Mouse (Mus musculus) heart, adult 11 months (tissue): ENCODE measurements at regions not wholly inside any gene's neighbourhood (a gene's known extent, or its start where the extent isn't known, plus 50 kb on each side); places are given as distances from the start of the nearest gene placed in this dataset.

Experiments used
- DNase-seq: peaks from one replicate; pipeline ENCODE4 v3.0.0; 2022

GRCm38 (mm10) chr10:83819266-83819949, 96.7 kb downstream of the 1500009L16Rik start:
- DNase-seq, result peak; percentile 94

GRCm38 (mm10) chr10:83819950-83820275, 97.2 kb downstream of the 1500009L16Rik start:
- no peak for DNase-seq

- DNase-seq, result peak; percentile 70
Measured at GRCm38 (mm10) chr10:83821089-83821488, 98.4 kb downstream of the 1500009L16Rik start.

- peak; percentile 28 for DNase-seq
Measured at GRCm38 (mm10) chr10:83826105-83826504, 103.4 kb downstream of the 1500009L16Rik start.

- peak; percentile 89 for DNase-seq
Measured at GRCm38 (mm10) chr10:83836351-83836750, 113.7 kb downstream of the 1500009L16Rik start.

DNA sequence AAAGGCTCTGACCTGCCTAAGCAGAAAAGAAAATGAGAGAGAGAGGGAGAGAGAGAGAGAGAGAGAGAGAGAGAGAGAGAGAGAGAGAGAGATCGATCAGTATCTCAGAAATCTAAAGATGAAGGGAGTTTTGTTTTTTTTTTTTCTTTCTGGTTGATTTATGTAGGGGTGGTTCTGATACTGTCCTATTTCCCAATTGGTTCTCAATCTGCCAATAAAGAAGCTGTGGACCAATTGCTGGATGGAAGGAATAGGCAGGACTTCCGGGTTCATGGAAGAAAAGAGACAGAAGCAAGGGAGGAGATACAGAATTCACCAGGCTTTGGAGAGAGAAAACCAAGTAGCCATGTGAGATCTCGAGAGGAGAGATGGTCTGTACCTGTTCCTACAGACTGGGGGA, 117.6 kb downstream of the 1500009L16Rik start:
- DNase-seq, result peak; percentile 4

GRCm38 (mm10) chr10:83850881-83851280, 128.2 kb downstream of the 1500009L16Rik start:
- peak; percentile 94 for DNase-seq

DNA sequence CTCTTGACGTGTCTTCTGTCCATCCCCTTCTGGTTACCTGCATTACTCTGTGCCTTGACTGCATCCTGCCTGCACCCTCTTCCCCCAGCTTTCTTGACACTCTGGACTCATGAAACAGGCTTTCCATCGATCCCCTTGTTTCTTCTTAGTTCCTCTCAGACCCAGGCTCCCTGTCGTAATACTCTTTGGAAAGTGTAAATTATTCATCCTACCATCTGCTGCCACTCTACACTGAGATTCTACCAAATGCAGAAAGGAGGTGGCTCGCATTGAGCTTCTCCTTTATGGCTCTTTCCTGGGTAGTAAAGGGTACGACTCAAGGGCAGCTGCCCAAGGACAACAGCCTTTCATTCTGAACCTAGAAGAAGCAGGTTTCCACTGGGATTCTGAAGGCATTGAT, 129.5 kb downstream of the 1500009L16Rik start:
- peak; percentile 29 for DNase-seq

GRCm38 (mm10) chr10:83852806-83853205, 130.1 kb downstream of the 1500009L16Rik start:
- no peak for DNase-seq

- peak; percentile 97 for DNase-seq
Measured at GRCm38 (mm10) chr10:83857794-83858442, 135.3 kb downstream of the 1500009L16Rik start.

DNA sequence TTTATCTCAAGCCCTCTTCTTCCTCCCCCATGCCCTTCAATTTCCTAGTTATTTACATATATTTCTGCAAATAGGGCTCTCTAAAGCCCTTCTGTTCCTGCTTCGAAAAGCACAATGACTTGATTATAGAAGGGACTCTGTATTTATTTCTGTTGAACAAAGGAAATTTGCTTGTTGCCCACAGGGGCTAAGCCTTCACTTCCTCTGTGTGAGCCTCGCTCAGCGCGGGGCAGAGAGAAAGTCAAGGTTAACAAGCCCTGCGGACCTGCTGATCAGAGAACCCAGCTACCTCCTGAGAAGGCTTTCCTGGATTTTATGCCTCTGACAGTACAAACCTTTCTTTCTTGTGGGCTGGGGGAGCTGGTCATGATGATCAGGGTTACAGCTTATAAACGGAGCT, 136.0 kb downstream of the 1500009L16Rik start:
- DNase-seq, result peak; percentile 61

- DNase-seq, result peak; percentile 98
Measured at GRCm38 (mm10) chr10:83859633-83860032, 137.0 kb downstream of the 1500009L16Rik start.

- DNase-seq, result peak; percentile 94
Measured at GRCm38 (mm10) chr10:83861574-83862190, 139.0 kb downstream of the 1500009L16Rik start.

DNA sequence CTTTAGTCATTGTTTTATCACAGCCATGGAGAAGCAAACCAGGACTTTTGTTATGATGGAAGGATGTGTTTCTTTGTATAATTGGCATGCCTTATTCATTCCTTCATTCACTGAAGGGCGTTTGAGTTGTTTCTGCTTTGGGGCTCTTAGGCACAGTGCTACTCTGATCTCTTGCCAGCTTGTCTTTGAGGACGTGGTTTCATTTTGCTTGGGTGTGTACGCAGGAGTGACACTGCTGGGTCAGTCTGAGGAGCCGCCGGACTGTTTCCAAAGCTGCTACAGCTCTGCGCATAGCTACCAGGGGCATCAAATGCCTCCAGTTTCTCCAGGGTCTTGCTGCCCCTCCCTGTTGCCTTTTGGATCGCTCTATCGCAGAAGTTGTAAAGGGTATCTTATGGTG, 141.9 kb downstream of the 1500009L16Rik start:
- peak; percentile 87 for DNase-seq

- DNase-seq, result peak; percentile 98
Measured at GRCm38 (mm10) chr10:83865929-83866328, 143.3 kb downstream of the 1500009L16Rik start.

- DNase-seq, result peak; percentile 99
Measured at GRCm38 (mm10) chr10:83871736-83872400, 149.2 kb downstream of the 1500009L16Rik start.

DNA sequence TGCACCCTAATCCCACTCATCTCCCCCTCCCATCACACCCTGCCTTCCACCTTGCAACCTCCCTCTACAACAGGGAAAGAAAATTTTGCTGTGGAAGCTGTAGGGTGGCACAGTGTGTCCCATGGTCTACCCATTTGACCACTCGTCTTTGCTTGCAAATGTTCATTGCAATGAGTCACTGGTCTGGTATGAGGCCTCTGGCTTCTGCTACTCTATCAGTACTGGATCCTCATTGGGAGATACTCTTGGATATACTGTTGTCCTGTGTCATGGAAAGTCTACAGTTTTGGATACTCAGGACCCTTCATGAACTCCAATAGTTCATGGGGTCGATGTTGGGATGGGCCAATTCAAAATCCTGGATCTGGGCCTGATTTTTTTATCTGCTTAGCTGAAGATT, 156.1 kb downstream of the 1500009L16Rik start:
- no peak for DNase-seq

DNA sequence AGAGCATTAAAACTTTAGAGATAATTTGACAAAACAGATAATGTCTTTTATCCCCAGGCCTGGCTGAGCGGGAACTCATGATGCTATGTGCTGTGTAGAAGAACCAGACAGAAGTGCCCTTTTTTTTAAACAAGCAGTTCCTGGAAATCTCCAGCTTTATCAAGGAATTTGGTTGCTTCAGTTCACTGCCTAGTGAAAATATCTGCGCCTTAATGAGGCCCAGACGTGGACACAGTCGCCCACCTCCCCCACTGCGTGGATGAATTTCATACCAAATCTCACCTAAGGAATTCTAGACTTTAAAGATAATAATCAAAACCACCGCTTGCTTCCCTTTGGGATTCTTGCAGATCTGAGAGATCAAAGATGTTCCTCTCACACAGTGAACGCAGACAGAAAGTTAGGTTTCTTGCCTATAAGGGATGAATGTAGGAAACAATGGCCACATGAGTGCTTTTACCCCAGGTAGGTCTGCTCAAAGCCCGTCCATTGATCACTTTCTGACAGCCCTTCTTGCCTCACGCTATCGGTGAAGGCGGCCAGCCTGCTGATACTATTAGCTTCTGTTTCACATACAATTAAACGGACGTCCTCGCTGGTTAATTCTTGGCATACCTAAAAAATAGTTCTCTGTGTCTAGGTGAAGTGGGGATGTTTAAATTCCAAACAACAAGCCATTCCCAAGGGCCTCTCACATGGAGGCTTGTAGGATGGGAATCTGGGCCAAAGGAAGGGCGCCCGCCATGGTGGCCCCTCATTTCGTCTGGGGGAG, 159.6 kb downstream of the 1500009L16Rik start:
- peak; percentile 59 for DNase-seq

DNA sequence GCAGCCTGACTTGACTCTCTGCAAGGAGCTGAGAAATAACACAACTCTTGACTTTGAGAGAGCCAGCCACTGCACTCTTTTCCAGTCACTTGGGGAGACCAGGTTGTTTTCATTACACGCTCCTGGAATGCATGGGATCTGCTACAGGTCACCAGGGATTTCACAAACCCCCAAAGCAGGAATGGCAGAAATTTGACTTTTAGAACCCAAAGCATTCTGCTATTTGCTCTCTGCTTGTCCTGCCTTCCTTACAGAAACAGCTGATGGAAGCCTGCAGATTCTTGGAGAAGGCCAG, 160.2 kb downstream of the 1500009L16Rik start:
- DNase-seq, result peak; percentile 86

DNA sequence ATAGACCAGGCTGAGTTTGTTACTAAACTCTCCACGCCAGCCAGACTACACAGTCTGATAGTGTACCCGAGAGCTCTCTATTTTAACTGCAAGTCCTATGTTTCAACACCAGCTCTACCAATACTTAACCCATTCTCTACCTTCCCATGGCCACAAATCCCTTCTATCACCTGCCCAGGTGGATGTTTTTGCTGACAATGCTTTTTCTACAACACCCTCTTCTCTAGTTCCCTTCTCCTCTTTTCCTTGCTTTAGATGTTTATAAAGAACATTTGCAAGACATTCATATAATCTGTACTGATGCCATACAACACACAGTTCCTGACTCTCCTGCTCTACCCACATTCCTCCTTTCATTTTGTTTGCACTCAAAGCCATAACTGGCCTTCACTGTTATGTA, 161.9 kb downstream of the 1500009L16Rik start:
- peak; percentile 24 for DNase-seq

- DNase-seq, result no peak
Measured at GRCm38 (mm10) chr10:83888587-83888986, 165.9 kb downstream of the 1500009L16Rik start.

- DNase-seq, result peak; percentile 97
Measured at GRCm38 (mm10) chr10:83895741-83896150, 173.1 kb downstream of the 1500009L16Rik start.

DNA sequence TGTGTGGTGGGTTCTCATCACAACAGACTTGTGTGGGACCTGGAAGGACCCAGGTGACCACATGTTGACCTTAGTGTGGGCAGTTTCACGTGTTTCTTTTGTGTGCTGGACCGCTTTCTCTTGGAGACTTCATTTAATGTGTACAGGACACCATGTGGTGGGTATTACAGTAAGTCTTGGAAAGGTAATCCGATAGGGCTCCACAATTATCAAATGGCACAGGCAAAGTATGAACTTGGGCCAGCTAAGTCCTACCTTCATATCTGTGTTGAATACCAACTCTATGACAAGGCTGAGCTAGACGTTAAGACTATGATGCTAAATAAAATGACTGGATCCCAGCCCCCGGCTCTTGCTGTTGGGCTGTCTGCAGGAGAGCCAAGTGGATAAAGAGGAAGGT, 173.5 kb downstream of the 1500009L16Rik start:
- no peak for DNase-seq
